Mouse (Mus musculus) left cerebral cortex, postnatal 14 days (tissue): ENCODE measurements around the gene Tmem63b. TPM values are rescaled to one million over a fixed set of nuclear protein-coding genes. Genes with fewer than 3 reads are reported as not detected.
"Not testable (repeated sequence)": the region's sequence is repeated elsewhere in the genome, so short reads cannot be mapped to it uniquely, and the experiment has no call there.

Experiments used
- DNase-seq, 2 experiments: peaks; one replicate each; pipeline ENCODE4 v3.0.0; 2021 to 2022; ENCODE audit warnings: low spot score in 2 of 2, mixed read lengths in 1 of 2
- intact Hi-C: fragments of 180-260 bp; cut with DNase I; formaldehyde crosslinking; loops from one replicate; pipeline ENCODE4 v1.15.1; 2025
- total RNA-seq, 2 experiments: library from RNA; stranded (reverse); gene quantifications; 2 replicates each; pipeline ENCODE4 v1.2.3; 2021

The Tmem63b gene
- total RNA-seq, 2 experiments from 2014 or later: 220 to 225 TPM

- intact Hi-C loops: no loop called here
- DNase-seq: no peak
Measured at GRCm38 (mm10) chr17:45631940-45632339, 54.8 kb downstream of the Tmem63b start.

- intact Hi-C loops: no loop called here
- DNase-seq: no peak
Measured at GRCm38 (mm10) chr17:45630992-45631391, 55.7 kb downstream of the Tmem63b start.

- DNase-seq: peak; percentile 76 to 87
- intact Hi-C loops: no loop called here
Measured at GRCm38 (mm10) chr17:45629861-45630694, 56.6 kb downstream of the Tmem63b start.

- intact Hi-C loops: no loop called here
- peak in 1 of 2 experiments; percentile 33 for DNase-seq
Measured at GRCm38 (mm10) chr17:45628885-45629855, 57.5 kb downstream of the Tmem63b start.

- no peak for DNase-seq
Measured at GRCm38 (mm10) chr17:45628160-45628559, 58.5 kb downstream of the Tmem63b start.

GRCm38 (mm10) chr17:45626577-45627134 is 60.0 kb downstream of the Tmem63b start:
- DNase-seq: peak; percentile 85 to 87
- intact Hi-C loops: loop anchor here (2.0 kb wide), 1 partner anchor 42 kb away; no protein-coding TSS in a partner anchor

More at GRCm38 (mm10) chr17:45628160-45628559, 58.5 kb downstream of the Tmem63b start:
- intact Hi-C loops: no loop called here

- intact Hi-C loops: not testable (repeated sequence)
Measured at GRCm38 (mm10) chr17:45623425-45623824, 63.3 kb downstream of the Tmem63b start.

GRCm38 (mm10) chr17:45619386-45620256 is 67.1 kb downstream of the Tmem63b start:
- intact Hi-C loops: no loop called here
- no peak for DNase-seq

More at GRCm38 (mm10) chr17:45623425-45623824, 63.3 kb downstream of the Tmem63b start:
- not testable (repeated sequence) for DNase-seq

GRCm38 (mm10) chr17:45618941-45619385 is 67.7 kb downstream of the Tmem63b start:
- intact Hi-C loops: no loop called here
- DNase-seq: no peak

- intact Hi-C loops: no loop called here
- DNase-seq: no peak
Measured at GRCm38 (mm10) chr17:45617655-45618054, 69.0 kb downstream of the Tmem63b start.

- DNase-seq: no peak
- intact Hi-C loops: no loop called here
Measured at GRCm38 (mm10) chr17:45616679-45617078, 70.0 kb downstream of the Tmem63b start.

GRCm38 (mm10) chr17:45616046-45616650 is 70.6 kb downstream of the Tmem63b start:
- intact Hi-C loops: no loop called here
- DNase-seq: no peak

GRCm38 (mm10) chr17:45612921-45613320 is 73.8 kb downstream of the Tmem63b start:
- intact Hi-C loops: no loop called here

GRCm38 (mm10) chr17:45612008-45612407 is 74.7 kb downstream of the Tmem63b start:
- DNase-seq: no peak
- intact Hi-C loops: no loop called here

More at GRCm38 (mm10) chr17:45612921-45613320, 73.8 kb downstream of the Tmem63b start:
- DNase-seq: no peak
